8 mouse cellular contexts compared by ENCODE assay signal in genomic region chr12:35047320-35048225, GRCm38 (mm10). TPM values are rescaled to one million over a fixed set of nuclear protein-coding genes. Genes with fewer than 3 reads are reported as not detected.
DNase-seq lines count a peak whose midpoint lies in the region; ATAC-seq and TF ChIP-seq lines count a peak whose summit lies in the region.

No protein-coding gene starts in this region.

- under 1% methylated on average over 60 of the region's 65 CpGs for WGBS in heart, embryonic 10.5 days
- under 1% methylated on average over 65 of the region's 65 CpGs for WGBS in kidney, embryonic 14.5 days
- under 1% methylated on average over 49 of the region's 65 CpGs for WGBS in liver, postnatal 0 days (ENCODE audit: insufficient replicate concordance)
- WGBS in neural tube, embryonic 12.5 days = 2% methylated on average over 65 of the region's 65 CpGs

- H3K27me3 ChIP-seq in CH12.LX (replicated peaks) = no peaks in the 10 kb centered on the region
- H3K27me3 ChIP-seq in heart, embryonic 10.5 days (ENCODE audit: insufficient read depth, poor library complexity, severe bottlenecking) = no peaks in the 10 kb centered on the region
- no peaks in the 10 kb centered on the region for H3K27me3 ChIP-seq in kidney, embryonic 14.5 days (ENCODE audit: control insufficient read depth, insufficient read depth, low read length)
- H3K27me3 ChIP-seq in liver, postnatal 0 days (ENCODE audit: insufficient read depth, low read length) = no peaks in the 10 kb centered on the region
- no peaks in the 10 kb centered on the region for H3K27me3 ChIP-seq in neural tube, embryonic 12.5 days (replicated peaks)

- no peak for TF ChIP-seq POLR2A in CH12.LX (IDR thresholded peaks at IDR 0.05; ENCODE audit: low read depth, low read length)
- TF ChIP-seq POLR2A in embryonic fibroblast, embryonic 13.5 days (IDR thresholded peaks at IDR 0.05; ENCODE audit: low read depth, low read length) = peak; percentile 56

- no peaks in the 10 kb centered on the region for H3K36me3 ChIP-seq in CH12.LX (replicated peaks in 1 of 2; ENCODE audit: control insufficient read depth in 1 of 2, insufficient read depth in 1 of 2, low read length in 1 of 2)
- H3K36me3 ChIP-seq in heart, embryonic 10.5 days = no peaks in the 10 kb centered on the region
- H3K36me3 ChIP-seq in kidney, embryonic 14.5 days (ENCODE audit: control insufficient read depth, insufficient read depth, low read length) = no peaks in the 10 kb centered on the region
- H3K36me3 ChIP-seq in liver, postnatal 0 days (replicated peaks; ENCODE audit: insufficient read depth, low read length) = no peaks in the 10 kb centered on the region
- H3K36me3 ChIP-seq in neural tube, embryonic 12.5 days = no peaks in the 10 kb centered on the region

- dilution Hi-C loops in CH12.LX (cut with MboI; ENCODE audit: extremely low pct_ligation_motif_present, extremely low pct_unique_long_range_greater_than_20kb, low sequenced_read_pairs) = no loop called here

- peak overlapping the region; percentile 61 for H3K4me2 ChIP-seq in CH12.LX (ENCODE audit: insufficient read depth, low read depth, poor library complexity, severe bottlenecking)
- H3K4me2 ChIP-seq in kidney, embryonic 14.5 days (replicated peaks; ENCODE audit: low read depth, low read length) = peak overlapping the region; percentile 61
- peak overlapping the region; percentile 79 for H3K4me2 ChIP-seq in liver, postnatal 0 days (ENCODE audit: low read depth, low read length)
- H3K4me2 ChIP-seq in neural tube, embryonic 12.5 days (replicated peaks) = peak overlapping the region; percentile 84

- peak; percentile 26 for DNase-seq in CH12.LX (ENCODE audit: extremely low read depth)
- DNase-seq in brain, adult 2 months (ENCODE audit: low read depth, low spot score) = peak; percentile 65
- peak; percentile 86 for DNase-seq in heart, embryonic 10.5 days (ENCODE audit: low spot score)
- peak; percentile 80 for DNase-seq in liver, postnatal 0 days
- DNase-seq in testis, postnatal 10 days (ENCODE audit: low spot score) = peak; percentile 83

- no peak for TF ChIP-seq CTCF in CH12.LX (conservative IDR thresholded peaks at IDR 0.05 in 1 of 2, IDR thresholded peaks at IDR 0.05 in 1 of 2; ENCODE audit: low read depth in 2 of 2, low read length in 2 of 2)
- no peak for TF ChIP-seq CTCF in embryonic fibroblast, embryonic 13.5 days (IDR thresholded peaks at IDR 0.05; ENCODE audit: borderline replicate concordance, insufficient read depth, low read length)
- TF ChIP-seq CTCF in liver, postnatal 0 days (IDR thresholded peaks at IDR 0.05; ENCODE audit: low read depth) = no peak; the same call in 1 of the 2 replicates

- no peaks in the 10 kb centered on the region for H3K9me3 ChIP-seq in CH12.LX (replicated peaks; ENCODE audit: low read length)
- no peaks in the 10 kb centered on the region for H3K9me3 ChIP-seq in heart, embryonic 10.5 days
- no peaks in the 10 kb centered on the region for H3K9me3 ChIP-seq in kidney, embryonic 14.5 days (ENCODE audit: control insufficient read depth, low read length)
- H3K9me3 ChIP-seq in liver, postnatal 0 days (ENCODE audit: low read length) = no peaks in the 10 kb centered on the region
- H3K9me3 ChIP-seq in neural tube, embryonic 12.5 days = no peaks in the 10 kb centered on the region

- H3K4me3 ChIP-seq in CH12.LX (replicated peaks in 1 of 3; ENCODE audit: low read depth in 2 of 3, low read length in 2 of 3, poor library complexity in 1 of 3) = peak overlapping the region; percentile 78 to 94 (median 91)
- H3K4me3 ChIP-seq in embryonic fibroblast, embryonic 13.5 days (ENCODE audit: insufficient read depth, low read length) = peak overlapping the region; percentile 75
- H3K4me3 ChIP-seq in heart, embryonic 10.5 days = peak overlapping the region; percentile 96
- H3K4me3 ChIP-seq in kidney, embryonic 14.5 days (ENCODE audit: low read length) = peak overlapping the region; percentile 96
- H3K4me3 ChIP-seq in liver, postnatal 0 days (ENCODE audit: low read depth, low read length) = peak overlapping the region; percentile 98
- peak overlapping the region; percentile 94 for H3K4me3 ChIP-seq in neural tube, embryonic 12.5 days

- H3K4me1 ChIP-seq in CH12.LX (ENCODE audit: control insufficient read depth in 1 of 2, insufficient read depth in 2 of 2) = peaks cover 7 to 29% of the 10 kb centered on the region in 2 experiments
- peaks cover 4% of the 10 kb centered on the region for H3K4me1 ChIP-seq in embryonic fibroblast, embryonic 13.5 days (ENCODE audit: control insufficient read depth, insufficient read depth, low read length)
- peaks cover 13% of the 10 kb centered on the region; the same call in 1 of the 2 replicates for H3K4me1 ChIP-seq in heart, embryonic 10.5 days
- H3K4me1 ChIP-seq in kidney, embryonic 14.5 days (ENCODE audit: control insufficient read depth, insufficient read depth, low read length) = 0 out of 2 replicates have a peak, but pooled peaks cover 4% of the 10 kb centered on the region
- H3K4me1 ChIP-seq in liver, postnatal 0 days (ENCODE audit: insufficient read depth) = peaks cover 20% of the 10 kb centered on the region
- peaks cover 13% of the 10 kb centered on the region for H3K4me1 ChIP-seq in neural tube, embryonic 12.5 days

- H3K79me2 ChIP-seq in CH12.LX (replicated peaks; ENCODE audit: control insufficient read depth, extremely low read depth, insufficient read depth, poor library complexity, severe bottlenecking) = peaks cover 23% of the 10 kb centered on the region

- TF ChIP-seq RAD21 in CH12.LX (IDR thresholded peaks at IDR 0.05; ENCODE audit: low read depth, low read length) = no peak

- peak; percentile 83 for ATAC-seq in kidney, embryonic 14.5 days (ENCODE audit: low FRiP score, low TSS enrichment)
- ATAC-seq in liver, postnatal 0 days = peak; percentile 63
- peak; percentile 88 for ATAC-seq in neural tube, embryonic 12.5 days (ENCODE audit: low FRiP score, low read depth)

- in situ Hi-C loops in CH12.LX (cut with MboI; ENCODE audit: low pct_ligation_motif_present, low pct_unique_long_range_greater_than_20kb, low sequenced_read_pairs) = no loop called here

- H3K27ac ChIP-seq in CH12.LX (ENCODE audit: insufficient read depth, low read depth) = peak overlapping the region; percentile 67
- peak overlapping the region; percentile 29 for H3K27ac ChIP-seq in embryonic fibroblast, embryonic 13.5 days (ENCODE audit: insufficient read depth, low read length)
- peak overlapping the region; percentile 98 for H3K27ac ChIP-seq in heart, embryonic 10.5 days
- H3K27ac ChIP-seq in kidney, embryonic 14.5 days (ENCODE audit: low read depth, low read length) = peak overlapping the region; percentile 91
- peak overlapping the region; percentile 99 for H3K27ac ChIP-seq in liver, postnatal 0 days (ENCODE audit: low read depth)
- H3K27ac ChIP-seq in neural tube, embryonic 12.5 days = peak overlapping the region; percentile 91

- no peak for TF ChIP-seq EP300 in CH12.LX (IDR thresholded peaks at IDR 0.05; ENCODE audit: low read length)
- TF ChIP-seq EP300 in liver, postnatal 0 days (IDR thresholded peaks at IDR 0.05; ENCODE audit: low read depth) = no peak

- H3K9ac ChIP-seq in CH12.LX (ENCODE audit: insufficient read depth, low read depth) = peak overlapping the region; percentile 85
- H3K9ac ChIP-seq in kidney, embryonic 14.5 days (ENCODE audit: low read depth, low read length) = peak overlapping the region; percentile 94
- peak overlapping the region; percentile 99 for H3K9ac ChIP-seq in liver, postnatal 0 days (replicated peaks)
- peak overlapping the region; percentile 95 for H3K9ac ChIP-seq in neural tube, embryonic 12.5 days

TF ChIP-seq in CH12.LX, 34 proteins besides CTCF, POLR2A, EP300 and RAD21:
- TF ChIP-seq NRF1 (IDR thresholded peaks at IDR 0.05; ENCODE audit: low read depth, low read length) (no peak), BHLHE40 (IDR thresholded peaks at IDR 0.05; ENCODE audit: low read depth, low read length) (peak; percentile 66), SIN3A (IDR thresholded peaks at IDR 0.05; ENCODE audit: low read length) (peak; percentile 47; the same call in 1 of the 2 replicates), JUN (IDR thresholded peaks at IDR 0.05; ENCODE audit: insufficient read depth, low read depth, low read length) (no peak), JUND (conservative IDR thresholded peaks at IDR 0.05; ENCODE audit: low read depth, low read length) (no peak), SMC3 (IDR thresholded peaks at IDR 0.05; ENCODE audit: low read depth, low read length) (no peak), PAX5 (IDR thresholded peaks at IDR 0.05; ENCODE audit: low read length) (no peak), MYC (IDR thresholded peaks at IDR 0.05; ENCODE audit: low read depth, low read length) (no peak), CHD1 (IDR thresholded peaks at IDR 0.05; ENCODE audit: low read depth, low read length) (no peak), MAZ (IDR thresholded peaks at IDR 0.05; ENCODE audit: low read depth, low read length) (no peak), MAFK (IDR thresholded peaks at IDR 0.05; ENCODE audit: insufficient replicate concordance, low read length) (0 out of 2 replicates have a peak, but pooled peaks have one; percentile 29), ZKSCAN1 (IDR thresholded peaks at IDR 0.05; ENCODE audit: borderline replicate concordance, low read depth, low read length) (no peak), GABPA (IDR thresholded peaks at IDR 0.05; ENCODE audit: insufficient replicate concordance, low read depth, low read length) (no peak)

RNA-seq across cellular contexts. Expression of gene Snx13, which starts 0.6 kb away (rescaled TPM):
- total RNA-seq in CH12.LX (2012; rRNA removed) (7.0 and 7.6 TPM in 2 replicates), CH12.LX (2014; rRNA removed) (11.2 and 12.2 TPM in 2 replicates)
- 11.4 and 13.5 TPM in 2 replicates for polyA plus RNA-seq in CH12.LX (2012; ENCODE audit: insufficient read length, low read depth)
- polyA plus RNA-seq in embryonic fibroblast, embryonic 13.5 days (2011; ENCODE audit: insufficient read length, low read depth, missing spikeins) = 55.4 and 56.6 TPM in 2 replicates
- polyA plus RNA-seq in heart, embryonic 10.5 days (2016; fragmentation: Nextera tagmentation; extraction: Ambion mirVana) = 25.0 and 31.5 TPM in 2 replicates
- polyA plus RNA-seq in kidney, embryonic 14.5 days (2014; fragmentation: Nextera tagmentation; extraction: Ambion mirVana) = 13.9 and 23.5 TPM in 2 replicates
- polyA plus RNA-seq in liver, postnatal 0 days (2015; fragmentation: Nextera tagmentation; extraction: Ambion mirVana) = 10.4 and 10.6 TPM in 2 replicates
- 22.3 and 23.0 TPM in 2 replicates for polyA plus RNA-seq in neural tube, embryonic 12.5 days (2016; fragmentation: Nextera tagmentation; extraction: Ambion mirVana)

Comparison
In these comparisons a context has a peak if more than half of its experiments do, and no peak if none do; other contexts are left out.
1. Peak in every context shown above with its lines: DNase-seq, ATAC-seq, H3K4me3 ChIP-seq and H3K27ac ChIP-seq.
2. DNase-seq: peak in every context shown above with its lines; median percentile 86 in heart, embryonic 10.5 days; 83 in testis, postnatal 10 days; 80 in liver, postnatal 0 days; 65 in brain, adult 2 months; 26 in CH12.LX.
3. H3K27ac ChIP-seq: peak in every context shown above with its lines; median percentile 99 in liver, postnatal 0 days; 98 in heart, embryonic 10.5 days; 91 in kidney, embryonic 14.5 days; 91 in neural tube, embryonic 12.5 days; 67 in CH12.LX; 29 in embryonic fibroblast, embryonic 13.5 days.